Mouse (Mus musculus) hindbrain, postnatal 0 days (tissue): ENCODE results near the gene Slc44a5. TPM values are rescaled to one million over a fixed set of nuclear protein-coding genes. Genes with fewer than 3 reads are reported as not detected.
A peak's percentile ranks its signal among the peaks of the same experiment; 100 is the strongest.
"Not testable (repeated sequence)": the region's sequence is repeated elsewhere in the genome, so short reads cannot be mapped to it uniquely, and the experiment has no call there.

ENCODE experiments used
- ATAC-seq: fragments of 200-750 bp; cut with Nextera tagmentation; 2 replicates; pipeline ENCODE4 v1.8.0; 2017; ENCODE audit warnings: mild to moderate bottlenecking, moderate TSS enrichment, moderate library complexity
- DNase-seq: peaks from one replicate; pipeline ENCODE4 v3.0.0-alpha.2; 2015; ENCODE audit warnings: low spot score
- H3K27ac ChIP-seq: fragments of 300-500 bp; sonication (generic); 2 replicates; pipeline ENCODE4 v1.5.1; 2014; ENCODE audit warnings: mild to moderate bottlenecking
- H3K27me3 ChIP-seq: fragments of 300-500 bp; sonication (generic); 2 replicates; pipeline ENCODE4 v1.6.1; 2014; ENCODE audit warnings: low read length, mixed read lengths; ENCODE audit not compliant: insufficient read depth
- H3K36me3 ChIP-seq: fragments of 300-500 bp; sonication (generic); 2 replicates; pipeline ENCODE4 v1.6.1; 2014; ENCODE audit warnings: low read length, mixed read lengths; ENCODE audit not compliant: insufficient read depth
- H3K4me1 ChIP-seq: fragments of 300-500 bp; sonication (generic); 2 replicates; pipeline ENCODE4 v1.6.1; 2014; ENCODE audit warnings: antibody characterized with exemption, low read length, mixed read lengths; ENCODE audit not compliant: insufficient read depth
- H3K4me2 ChIP-seq: fragments of 300-500 bp; sonication (generic); 2 replicates; pipeline ENCODE4 v1.6.1; 2014; ENCODE audit warnings: low read depth, mild to moderate bottlenecking, low read length, moderate library complexity, mixed read lengths
- H3K4me3 ChIP-seq: fragments of 300-500 bp; sonication (generic); 2 replicates; pipeline ENCODE4 v1.5.1; 2014; ENCODE audit warnings: low read length
- H3K9ac ChIP-seq: fragments of 300-500 bp; sonication (generic); replicated peaks from 2 replicates; pipeline ENCODE4 v1.6.1; 2014; ENCODE audit warnings: mild to moderate bottlenecking, low read length, moderate library complexity, mixed read lengths
- H3K9me3 ChIP-seq: fragments of 300-500 bp; sonication (generic); 2 replicates; pipeline ENCODE4 v1.6.1; 2016; ENCODE audit warnings: low read length, mixed read lengths
- CTCF ChIP-seq: IDR thresholded peaks from 2 replicates; pipeline ENCODE4 v1.5.1; 2016; ENCODE audit warnings: antibody characterized with exemption, control low read depth, low read depth
- WGBS: fragments of 180-500 bp; shearing (Covaris S2); extraction: QIAGEN DNeasy Blood & Tissue Kit; methylation state at CpG from one replicate; pipeline ENCODE4 v1.1.7; 2014; 5-methylcytosine and 5-hydroxymethylcytosine counted together
- polyA plus RNA-seq: library from polyadenylated mRNA; unstranded; fragments of >200 nt; fragmentation: Nextera tagmentation; extraction: Ambion mirVana; gene quantifications from 2 replicates; pipeline ENCODE4 v1.2.1, GENCODE M21; 2015
- total RNA-seq: library from RNA; depleted of rRNA; stranded (reverse); fragments of >200 nt; gene quantifications from 2 replicates; pipeline ENCODE4 v1.2.3, GENCODE M21; 2014

Gene Slc44a5
- total and polyA plus RNA-seq, 2 experiments from 2014 or later: 6.5 to 27.7 TPM

DNA sequence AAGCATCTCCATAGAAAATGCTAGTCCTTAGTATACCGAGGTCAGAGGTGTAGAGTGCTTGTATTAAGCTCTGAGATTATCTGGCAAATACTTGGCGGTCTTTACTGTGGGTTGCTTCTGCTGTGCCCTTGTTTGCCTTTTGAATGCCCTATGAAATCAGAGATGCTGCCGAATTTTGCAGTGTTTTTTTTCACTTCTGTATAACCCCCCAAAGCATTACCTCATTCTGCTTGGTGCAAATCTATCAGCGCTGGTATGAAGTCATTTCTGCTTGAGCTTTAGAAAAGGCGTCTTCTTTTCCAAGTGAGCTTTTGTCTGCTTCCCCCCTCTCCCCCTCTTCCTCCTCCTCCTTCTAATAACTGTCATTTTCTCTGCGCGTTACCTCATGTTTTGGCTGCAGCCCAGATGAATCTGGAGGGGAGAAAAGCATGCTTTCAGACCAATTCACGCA, 248.9 kb downstream of the Slc44a5 start:
- 0 out of 2 replicates have a peak, but pooled peaks cover 4% of the 10 kb centered on the region for H3K4me1 ChIP-seq
- no peaks in the 10 kb centered on the region for H3K9me3 ChIP-seq
- DNase-seq: peak; percentile 72
- no peak overlapping the region for H3K9ac ChIP-seq
- peak overlapping the region; percentile 45; the same call in 1 of the 2 replicates for H3K27ac ChIP-seq
- no peak for TF ChIP-seq CTCF
- WGBS: 19% methylated on average over 8 of the region's 8 CpGs
- H3K27me3 ChIP-seq: no peaks in the 10 kb centered on the region
- H3K4me3 ChIP-seq: no peak overlapping the region
- no peaks in the 10 kb centered on the region for H3K36me3 ChIP-seq
- ATAC-seq: peak; percentile 73
- 0 out of 2 replicates have a peak overlapping the region, but pooled peaks have one; percentile 8 for H3K4me2 ChIP-seq

DNA sequence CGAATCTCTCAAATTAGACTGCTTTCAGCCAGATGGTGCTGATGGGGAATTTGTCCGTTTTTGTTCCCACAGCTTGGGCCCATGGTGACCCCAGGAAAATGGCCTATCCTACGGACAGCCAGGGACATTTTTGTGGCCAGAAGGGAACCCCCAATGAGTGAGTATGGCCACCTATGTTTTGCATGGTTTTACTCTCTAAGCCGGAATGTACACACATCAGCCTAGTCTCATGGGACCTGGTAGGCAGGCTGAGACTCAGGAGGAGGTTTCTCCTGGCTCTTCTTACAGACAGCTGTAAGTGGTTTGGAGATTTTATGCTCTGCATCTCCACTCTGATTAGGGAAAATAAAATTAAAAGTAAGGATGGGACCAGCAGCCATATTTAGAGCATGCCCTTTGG, 249.5 kb downstream of the Slc44a5 start:
- 0 out of 2 replicates have a peak, but pooled peaks cover 4% of the 10 kb centered on the region for H3K4me1 ChIP-seq
- 25% methylated on average over 4 of the region's 4 CpGs for whole genome bisulfite sequencing
- 0 out of 2 replicates have a peak overlapping the region, but pooled peaks have one; percentile 45 for H3K27ac ChIP-seq
- H3K27me3 ChIP-seq: no peaks in the 10 kb centered on the region
- H3K9me3 ChIP-seq: no peaks in the 10 kb centered on the region
- peak; percentile 18 for ATAC-seq
- no peak overlapping the region for H3K9ac ChIP-seq
- H3K4me3 ChIP-seq: no peak overlapping the region
- peak; percentile 29 for DNase-seq
- no peak for TF ChIP-seq CTCF
- H3K4me2 ChIP-seq: 0 out of 2 replicates have a peak overlapping the region, but pooled peaks have one; percentile 8
- H3K36me3 ChIP-seq: no peaks in the 10 kb centered on the region

GRCm38 (mm10) chr3:154226100-154226752, 253.0 kb downstream of the Slc44a5 start:
- no peak overlapping the region for H3K9ac ChIP-seq
- H3K27ac ChIP-seq: no peak overlapping the region
- ATAC-seq (peak; percentile 71), DNase-seq (peak; percentile 88)
- 0 out of 2 replicates have a peak, but pooled peaks cover 4% of the 10 kb centered on the region for H3K4me1 ChIP-seq
- TF ChIP-seq CTCF: peak; percentile 89
- H3K4me3 ChIP-seq: no peak overlapping the region
- no peaks in the 10 kb centered on the region for H3K36me3 ChIP-seq
- H3K27me3 ChIP-seq: no peaks in the 10 kb centered on the region
- no peaks in the 10 kb centered on the region for H3K9me3 ChIP-seq
- no peak overlapping the region for H3K4me2 ChIP-seq
- 50% methylated on average over 10 of the region's 10 CpGs for WGBS

DNA sequence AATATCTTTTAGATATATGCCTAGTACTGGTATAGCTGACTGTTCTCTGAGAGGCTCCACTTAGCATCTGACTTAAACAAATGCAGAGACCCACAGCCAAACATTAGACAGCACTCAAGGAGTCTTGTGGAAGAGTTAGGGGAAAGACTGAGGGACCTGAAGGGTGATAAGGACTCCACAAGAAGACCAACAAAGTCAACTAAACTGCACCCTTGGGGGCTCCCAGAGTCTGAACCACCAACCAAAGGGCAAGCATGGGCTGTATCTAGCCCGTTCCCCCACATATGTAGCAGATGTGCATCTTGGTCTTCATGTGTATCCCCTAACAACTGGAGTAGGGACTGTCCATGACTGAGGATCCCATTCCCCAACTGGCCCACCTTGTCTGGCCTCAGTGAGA, 271.7 kb downstream of the Slc44a5 start:
- no peak for ATAC-seq

DNA sequence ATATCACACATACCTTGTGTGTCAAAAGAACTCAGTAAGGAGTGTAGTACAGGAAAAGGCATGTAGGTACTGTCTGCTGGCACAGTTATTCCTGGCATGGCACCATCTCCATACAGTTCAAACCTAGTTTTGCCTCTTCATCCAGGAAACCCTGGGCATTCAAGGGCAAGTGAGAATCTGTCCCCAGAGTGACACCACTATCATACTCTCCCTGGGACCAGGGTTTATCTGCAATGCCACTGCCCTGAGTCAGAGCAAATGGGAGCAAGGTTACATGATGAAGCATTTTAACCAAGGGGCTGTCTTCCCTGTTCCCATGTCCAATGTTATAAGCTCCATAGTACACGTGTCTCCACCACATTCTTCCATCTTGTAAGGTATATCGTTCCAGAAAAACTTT, 278.2 kb downstream of the Slc44a5 start:
- DNase-seq (no peak), ATAC-seq (no peak)
- WGBS: 84% methylated on average over 2 of the region's 2 CpGs
- H3K27me3 ChIP-seq: no peaks in the 10 kb centered on the region
- no peak overlapping the region for H3K4me2 ChIP-seq
- H3K27ac ChIP-seq: no peak overlapping the region
- no peak overlapping the region for H3K9ac ChIP-seq
- H3K4me3 ChIP-seq: no peak overlapping the region
- H3K36me3 ChIP-seq: no peaks in the 10 kb centered on the region
- no peaks in the 10 kb centered on the region for H3K9me3 ChIP-seq
- TF ChIP-seq CTCF: no peak
- H3K4me1 ChIP-seq: no peaks in the 10 kb centered on the region

More for the DNA sequence above, 271.7 kb downstream of the Slc44a5 start:
- DNase-seq: no peak
- H3K36me3 ChIP-seq: no peaks in the 10 kb centered on the region
- H3K4me1 ChIP-seq: no peaks in the 10 kb centered on the region
- no peak overlapping the region for H3K27ac ChIP-seq
- H3K9ac ChIP-seq: no peak overlapping the region
- no peak overlapping the region for H3K4me3 ChIP-seq
- H3K27me3 ChIP-seq: no peaks in the 10 kb centered on the region
- H3K9me3 ChIP-seq: no peaks in the 10 kb centered on the region
- TF ChIP-seq CTCF: no peak
- whole genome bisulfite sequencing: 92% methylated on average over 1 of the region's 1 CpGs
- H3K4me2 ChIP-seq: no peak overlapping the region

DNA sequence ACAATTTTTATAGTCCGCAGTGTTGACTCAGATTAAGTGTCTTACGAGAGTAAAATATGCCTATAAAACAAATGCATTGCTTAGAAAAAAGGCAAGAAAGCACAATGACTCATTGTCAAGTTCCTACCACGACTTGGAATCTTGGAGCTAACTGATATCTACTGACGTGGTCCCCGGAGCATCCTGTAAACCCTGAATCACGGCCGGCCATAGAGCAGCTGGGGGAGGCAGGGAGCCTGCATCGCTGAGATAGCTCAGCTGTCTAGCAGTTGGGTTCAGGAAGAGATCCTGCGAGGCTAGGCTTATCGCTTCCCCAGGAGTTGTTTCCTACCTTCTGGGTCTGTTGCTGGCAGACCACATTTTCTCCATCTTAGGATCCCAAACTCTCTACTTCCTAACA, 279.0 kb downstream of the Slc44a5 start:
- WGBS: 83% methylated on average over 10 of the region's 10 CpGs
- ATAC-seq: no peak
- TF ChIP-seq CTCF: no peak

DNA sequence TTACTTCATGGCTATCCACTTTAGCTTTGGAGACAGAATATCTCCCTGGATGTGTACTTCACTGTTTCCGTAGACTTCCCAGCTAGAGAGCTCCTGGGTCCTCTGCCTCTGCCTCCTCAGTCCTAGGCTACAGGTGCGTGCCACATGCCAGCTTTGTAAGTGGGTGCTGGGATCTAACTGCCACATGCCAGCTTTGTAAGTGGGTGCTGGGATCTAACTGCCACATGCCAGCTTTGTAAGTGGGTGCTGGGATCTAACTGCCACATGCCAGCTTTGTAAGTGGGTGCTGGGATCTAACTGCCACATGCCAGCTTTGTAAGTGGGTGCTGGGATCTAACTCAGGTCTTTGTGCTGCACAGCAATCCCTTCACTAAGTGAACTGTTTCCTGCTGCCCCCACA, 281.0 kb downstream of the Slc44a5 start:
- not testable (repeated sequence) for ATAC-seq, H3K36me3 ChIP-seq, H3K4me2 ChIP-seq, H3K9ac ChIP-seq, H3K27me3 ChIP-seq, H3K27ac ChIP-seq, H3K4me1 ChIP-seq, DNase-seq, H3K9me3 ChIP-seq, H3K4me3 ChIP-seq
- WGBS: 92% methylated on average over 2 of the region's 2 CpGs

More for the DNA sequence above, 279.0 kb downstream of the Slc44a5 start:
- Histone ChIP-seq H3K36me3 (no peaks in the 10 kb centered on the region), H3K4me2 (no peak overlapping the region), H3K4me1 (no peaks in the 10 kb centered on the region), H3K27ac (no peak overlapping the region), H3K27me3 (no peaks in the 10 kb centered on the region), H3K4me3 (no peak overlapping the region), H3K9me3 (no peaks in the 10 kb centered on the region), H3K9ac (no peak overlapping the region)
- DNase-seq: no peak
